Comparison of ENCODE assay signal across 9 mouse cellular contexts in genomic region chr5:113461582-113461981, GRCm38 (mm10). TPM values are rescaled to one million over a fixed set of nuclear protein-coding genes. Genes with fewer than 3 reads are reported as not detected.
DNase-seq lines count a peak whose midpoint lies in the region; ATAC-seq and TF ChIP-seq lines count a peak whose summit lies in the region.
"Had no signal": no experiment of that assay in that cellular context is flagged by ENCODE, and none has a peak within 500 bp of the region (broad histone marks: within the 10 kb centered on the region; RNA-seq: fewer than 3 reads in every experiment).

No protein-coding gene starts in this region.

- peaks cover 30% of the 10 kb centered on the region for H3K4me1 ChIP-seq in kidney, embryonic 15.5 days
- peaks cover 21% of the 10 kb centered on the region for H3K4me1 ChIP-seq in forebrain, embryonic 16.5 days (replicated peaks; ENCODE audit: control insufficient read depth, insufficient read depth, low read length)
- peaks cover 49% of the 10 kb centered on the region for H3K4me1 ChIP-seq in midbrain, embryonic 13.5 days (replicated peaks)

- no peaks in the 10 kb centered on the region for H3K9me3 ChIP-seq in kidney, embryonic 15.5 days (replicated peaks)
- peaks cover 3% of the 10 kb centered on the region; the same call in 1 of the 2 replicates for H3K9me3 ChIP-seq in forebrain, embryonic 16.5 days (ENCODE audit: control insufficient read depth, low read length)
- no peaks in the 10 kb centered on the region for H3K9me3 ChIP-seq in midbrain, embryonic 13.5 days

- no peaks in the 10 kb centered on the region for H3K36me3 ChIP-seq in kidney, embryonic 15.5 days
- H3K36me3 ChIP-seq in forebrain, embryonic 16.5 days (ENCODE audit: control insufficient read depth, insufficient read depth) = no peaks in the 10 kb centered on the region
- no peaks in the 10 kb centered on the region for H3K36me3 ChIP-seq in midbrain, embryonic 13.5 days

- 12% methylated on average over 16 of the region's 16 CpGs for WGBS in kidney, embryonic 15.5 days
- WGBS in forebrain, embryonic 16.5 days = 12% methylated on average over 16 of the region's 16 CpGs
- WGBS in midbrain, embryonic 13.5 days = 10% methylated on average over 16 of the region's 16 CpGs

- no peak for TF ChIP-seq CTCF in brain, embryonic 14.5 days (IDR thresholded peaks at IDR 0.05; ENCODE audit: borderline replicate concordance, extremely low read depth, insufficient read depth, insufficient read length)

- H3K9ac ChIP-seq in kidney, embryonic 15.5 days = no peak overlapping the region
- peak overlapping the region; percentile 7; the same call in 1 of the 2 replicates for H3K9ac ChIP-seq in forebrain, embryonic 16.5 days (replicated peaks; ENCODE audit: low read depth, low read length)
- H3K9ac ChIP-seq in midbrain, embryonic 13.5 days (replicated peaks) = peak overlapping the region; percentile 53

- no peak overlapping the region for H3K27ac ChIP-seq in kidney, embryonic 15.5 days
- H3K27ac ChIP-seq in forebrain, embryonic 16.5 days (ENCODE audit: low read length) = no peak overlapping the region
- peak overlapping the region; percentile 68 for H3K27ac ChIP-seq in midbrain, embryonic 13.5 days

- peaks cover 25% of the 10 kb centered on the region for H3K27me3 ChIP-seq in kidney, embryonic 15.5 days
- peaks cover 6% of the 10 kb centered on the region for H3K27me3 ChIP-seq in forebrain, embryonic 16.5 days (replicated peaks; ENCODE audit: control insufficient read depth, insufficient read depth, low read length)
- peaks cover 13% of the 10 kb centered on the region for H3K27me3 ChIP-seq in midbrain, embryonic 13.5 days

- ATAC-seq in kidney, embryonic 15.5 days (replicated peaks; ENCODE audit: low FRiP score) = no peak
- ATAC-seq in forebrain, embryonic 16.5 days = no peak
- ATAC-seq in midbrain, embryonic 13.5 days = peak; percentile 67

- TF ChIP-seq POLR2A in brain, embryonic 14.5 days (IDR thresholded peaks at IDR 0.05; ENCODE audit: borderline replicate concordance, extremely low read depth, insufficient read depth, insufficient read length, poor library complexity, severe bottlenecking) = no peak

- no peak for DNase-seq in kidney, adult 8-10 months
- peak; percentile 49 for DNase-seq in brain, embryonic 14.5 days (ENCODE audit: low read depth)
- DNase-seq in yolk sac, embryonic 10.5 days (ENCODE audit: low spot score) = no peak
- no peak for DNase-seq in gastrocnemius, adult 8-10 months (ENCODE audit: low spot score in 2 of 2)
- DNase-seq in retina, embryonic 14.5 days (ENCODE audit: low spot score) = no peak
- DNase-seq: lung, postnatal 36 days had no signal

- H3K4me2 ChIP-seq in kidney, embryonic 15.5 days = peak overlapping the region; percentile 37
- H3K4me2 ChIP-seq in forebrain, embryonic 16.5 days (ENCODE audit: low read length) = peak overlapping the region; percentile 46
- H3K4me2 ChIP-seq in midbrain, embryonic 13.5 days (replicated peaks) = peak overlapping the region; percentile 54

- H3K4me3 ChIP-seq in kidney, embryonic 15.5 days (replicated peaks) = no peak overlapping the region
- H3K4me3 ChIP-seq in forebrain, embryonic 16.5 days (replicated peaks; ENCODE audit: low read length) = peak overlapping the region; percentile 16; the same call in 1 of the 2 replicates
- H3K4me3 ChIP-seq in midbrain, embryonic 13.5 days (replicated peaks) = peak overlapping the region; percentile 28

RNA-seq across cellular contexts. Expression of gene Wscd2, which starts 28.6 kb away (rescaled TPM):
- polyA plus RNA-seq in kidney, embryonic 15.5 days (2015; fragmentation: Nextera tagmentation; extraction: Ambion mirVana) = 2.8 and 4.5 TPM in 2 replicates
- 9.2 and 13.5 TPM in 2 replicates for polyA plus RNA-seq in brain, embryonic 14.5 days (2012; rRNA removed)
- 6.6 and 11.3 TPM in 2 replicates for polyA plus RNA-seq in forebrain, embryonic 16.5 days (2015; fragmentation: Nextera tagmentation; extraction: Ambion mirVana)
- polyA plus RNA-seq in midbrain, embryonic 13.5 days (2015; fragmentation: Nextera tagmentation; extraction: Ambion mirVana) = 9.4 and 10.6 TPM in 2 replicates
- total RNA-seq in gastrocnemius, adult 8-10 months (2022) = under 1 TPM; 0.13 to 0.29 (median 0.15) TPM
